Mouse (Mus musculus): ENCODE measurements around the gene Rab9. TPM values are rescaled to one million over a fixed set of nuclear protein-coding genes. Genes with fewer than 3 reads are reported as not detected.

The Rab9 gene
- 8.3 and 14.6 TPM in 2 replicates for polyA plus RNA-seq (2012; rRNA removed; ENCODE audit: low replicate concordance)

GRCm38 (mm10) chrX:166479365-166479983 is at the start of gene Rab9:
Gene Rab9, minus strand, starts transcription at chrX:166479867.

GRCm38 (mm10) chrX:166518345-166518744 is 38.7 kb upstream of the Rab9 start, which contains the start of gene Tceanc:
Gene Tceanc, minus strand, starts transcription at chrX:166518567.

GRCm38 (mm10) chrX:166440616-166441063 is 39.0 kb downstream of the Rab9 start, which contains the start of gene Ofd1:
Gene Ofd1, minus strand, starts transcription at chrX:166440704.

GRCm38 (mm10) chrX:166440036-166440615 is 39.5 kb downstream of the Rab9 start, which contains the start of gene Trappc2:
Gene Trappc2, plus strand, starts transcription at chrX:166440574.

Other genes with a start within 250 kb of the Rab9 start
- 8.3 and 19.1 TPM in 2 replicates for gene Gpm6b, start 241.0 kb downstream of the Rab9 start, polyA plus RNA-seq (2012; rRNA removed; ENCODE audit: low replicate concordance)
- 4.2 and 8.1 TPM in 2 replicates for gene Trappc2, start 39.3 kb downstream of the Rab9 start, polyA plus RNA-seq (2012; rRNA removed; ENCODE audit: low replicate concordance)
- 1.3 and 1.9 TPM in 2 replicates for gene Ofd1, start 39.2 kb downstream of the Rab9 start, polyA plus RNA-seq (2012; rRNA removed; ENCODE audit: low replicate concordance)
- 1.5 and 1.8 TPM in 2 replicates for gene Tceanc, start 38.7 kb upstream of the Rab9 start, polyA plus RNA-seq (2012; rRNA removed; ENCODE audit: low replicate concordance)
- 0.13 and 7.8 TPM in 2 replicates for gene Egfl6, start 105.9 kb upstream of the Rab9 start, polyA plus RNA-seq (2012; rRNA removed; ENCODE audit: low replicate concordance)